Mouse (Mus musculus) CH12.LX (cell line): ENCODE data around the gene Klhl10. TPM values are rescaled to one million over a fixed set of nuclear protein-coding genes. Genes with fewer than 3 reads are reported as not detected.

Source experiments
- DNase-seq: peaks from one replicate; pipeline ENCODE4 v3.0.0-alpha.2; 2013; ENCODE audit errors: extremely low read depth
- H3K27ac ChIP-seq: 2 replicates; pipeline ENCODE4 v1.5.1; 2012; ENCODE audit warnings: low read depth, mild to moderate bottlenecking, control low read depth, moderate library complexity; ENCODE audit not compliant: insufficient read depth
- H3K27me3 ChIP-seq: replicated peaks from 2 replicates; pipeline ENCODE3; 2012; ENCODE audit warnings: inconsistent platforms
- H3K36me3 ChIP-seq, 2 experiments: replicated peaks in 1 of 2; 2 replicates each; pipeline versions ENCODE3 to v1.6.1; 2012; ENCODE audit warnings: inconsistent platforms in 1 of 2, low read length in 1 of 2, mild to moderate bottlenecking in 1 of 2, mixed read lengths in 1 of 2, moderate library complexity in 1 of 2; ENCODE audit not compliant: control insufficient read depth in 1 of 2, insufficient read depth in 1 of 2
- H3K4me1 ChIP-seq, 2 experiments: 2 replicates each; pipeline ENCODE4 v1.6.1; 2012; ENCODE audit warnings: inconsistent platforms in 1 of 2, moderate library complexity in 1 of 2; ENCODE audit not compliant: insufficient read depth in 2 of 2, control insufficient read depth in 1 of 2
- H3K4me2 ChIP-seq: 2 replicates; pipeline ENCODE4 v1.6.1; 2012; ENCODE audit warnings: low read depth, mild to moderate bottlenecking, control low read depth; ENCODE audit not compliant: poor library complexity, insufficient read depth, severe bottlenecking
- H3K4me3 ChIP-seq, 3 experiments: fragments of 150-350 bp in 1 of 3; sonication (generic) in 1 of 3; replicated peaks in 1 of 3; 2 replicates each; pipeline versions ENCODE3 to v1.5.1; 2011 to 2012; ENCODE audit warnings: low read depth in 2 of 3, low read length in 2 of 3, mild to moderate bottlenecking in 2 of 3, moderate library complexity in 2 of 3, control low read depth in 1 of 3, improper control_type of control experiment in 1 of 3, inconsistent platforms in 1 of 3, mixed read lengths in 1 of 3; ENCODE audit not compliant: poor library complexity in 1 of 3
- H3K79me2 ChIP-seq: replicated peaks from 2 replicates; pipeline ENCODE4 v1.6.1; 2012; ENCODE audit warnings: mild to moderate bottlenecking, moderate library complexity; ENCODE audit not compliant: control insufficient read depth, poor library complexity, insufficient read depth, severe bottlenecking; ENCODE audit errors: extremely low read depth
- H3K9ac ChIP-seq: 2 replicates; pipeline ENCODE4 v1.6.1; 2012; ENCODE audit warnings: low read depth, mild to moderate bottlenecking, control low read depth, moderate library complexity; ENCODE audit not compliant: insufficient read depth
- H3K9me3 ChIP-seq: replicated peaks from 2 replicates; pipeline ENCODE3; 2012; ENCODE audit warnings: low read length, inconsistent platforms, mixed read lengths
- CHD1 ChIP-seq: IDR thresholded peaks from 2 replicates; pipeline ENCODE4 v1.6.1; 2012; ENCODE audit warnings: low read depth, low read length, improper control_type of control experiment, inconsistent platforms
- CTCF ChIP-seq, 2 experiments: IDR thresholded peaks in 1 of 2; conservative IDR thresholded peaks in 1 of 2; 2 replicates each; pipeline ENCODE4 v1.5.1; 2011 to 2012; ENCODE audit warnings: low read depth in 2 of 2, low read length in 2 of 2, improper control_type of control experiment in 1 of 2, inconsistent platforms in 1 of 2, mild to moderate bottlenecking in 1 of 2, moderate library complexity in 1 of 2
- E2F4 ChIP-seq: IDR thresholded peaks from 2 replicates; pipeline ENCODE4 v1.6.1; 2011; ENCODE audit warnings: low read depth, low read length, improper control_type of control experiment; ENCODE audit not compliant: insufficient replicate concordance
- GABPA ChIP-seq: IDR thresholded peaks from 2 replicates; pipeline ENCODE4 v1.6.1; 2012; ENCODE audit warnings: low read depth, low read length, improper control_type of control experiment, inconsistent platforms; ENCODE audit not compliant: insufficient replicate concordance
- MAFK ChIP-seq: IDR thresholded peaks from 2 replicates; pipeline ENCODE4 v1.6.1; 2011; ENCODE audit warnings: low read length, improper control_type of control experiment; ENCODE audit not compliant: insufficient replicate concordance
- NELFE ChIP-seq: IDR thresholded peaks from 2 replicates; pipeline ENCODE4 v1.6.1; 2011; ENCODE audit warnings: low read depth, low read length, improper control_type of control experiment
- POLR2AphosphoS2 ChIP-seq: IDR thresholded peaks from 2 replicates; pipeline ENCODE4 v1.6.1; 2011; ENCODE audit warnings: low read depth, low read length, improper control_type of control experiment
- RAD21 ChIP-seq: IDR thresholded peaks from 2 replicates; pipeline ENCODE4 v1.6.1; 2011; ENCODE audit warnings: low read depth, mild to moderate bottlenecking, low read length, improper control_type of control experiment, moderate library complexity
- SMC3 ChIP-seq: IDR thresholded peaks from 2 replicates; pipeline ENCODE4 v1.6.1; 2011; ENCODE audit warnings: low read depth, low read length, improper control_type of control experiment
- TBP ChIP-seq: conservative IDR thresholded peaks from 2 replicates; pipeline ENCODE4 v1.6.1; 2011; ENCODE audit warnings: low read depth, low read length, improper control_type of control experiment
- TCF12 ChIP-seq: IDR thresholded peaks from 2 replicates; pipeline ENCODE4 v1.6.1; 2014; ENCODE audit warnings: low read depth, mild to moderate bottlenecking, inconsistent platforms, low read length, improper control_type of control experiment
- dilution Hi-C: fragments of 300-500 bp; cut with MboI; formaldehyde crosslinking; loops from 2 replicates; pipeline ENCODE4 v1.14.3; 2020; ENCODE audit warnings: low sequenced_read_pairs; ENCODE audit not compliant: extremely low pct_unique_long_range_greater_than_20kb, extremely low pct_ligation_motif_present
- in situ Hi-C: fragments of 300-500 bp; cut with MboI; formaldehyde crosslinking; loops from 3 replicates; pipeline ENCODE4 v1.14.3; 2019; ENCODE audit warnings: low sequenced_read_pairs, low pct_ligation_motif_present, low pct_unique_long_range_greater_than_20kb, mixed read lengths
- polyA plus RNA-seq: library from polyadenylated mRNA; unstranded; fragments of >175 nt; gene quantifications from 2 replicates; pipeline ENCODE4 v1.2.1, GENCODE M21; 2012; ENCODE audit warnings: low read depth; ENCODE audit not compliant: insufficient read length
- total RNA-seq, 2 experiments: library from RNA; depleted of rRNA; stranded (reverse); fragments of 300-350 nt in 1 of 2; fragments of >200 nt in 1 of 2; gene quantifications; 2 replicates each; pipeline ENCODE4 v1.2.3; 2012 to 2014

Gene Klhl10
- total and polyA plus RNA-seq, 3 experiments, result 0.30 to 1.1 (median 0.48) TPM

GRCm38 (mm10) chr11:100406995-100407705 is 34.6 kb upstream of the Klhl10 start:
- H3K27me3 ChIP-seq, result peaks cover 63% of the 10 kb centered on the region
- H3K36me3 ChIP-seq, result no peaks in the 10 kb centered on the region
- H3K4me3 ChIP-seq, result no peak overlapping the region
- H3K4me2 ChIP-seq, result no peak overlapping the region
- H3K27ac ChIP-seq, result no peak overlapping the region
- in situ Hi-C loops (loop anchor here (5.0 kb wide), 1 partner anchor 45 kb away; no protein-coding TSS in a partner anchor), dilution Hi-C loops (no loop called here)
- no peaks in the 10 kb centered on the region for H3K9me3 ChIP-seq
- no peak for DNase-seq
- TF ChIP-seq GABPA (no peak), NELFE (no peak), RAD21 (no peak), TBP (no peak), E2F4 (no peak), CHD1 (no peak)
- H3K4me1 ChIP-seq, result peaks cover 0 to 6% of the 10 kb centered on the region in 2 experiments; a peak in 1 of 4 replicates
- no peaks in the 10 kb centered on the region for H3K79me2 ChIP-seq
- H3K9ac ChIP-seq, result no peak overlapping the region

- Histone ChIP-seq H3K9ac (no peak overlapping the region), H3K4me2 (0 out of 2 replicates have a peak overlapping the region, but pooled peaks have one; percentile 14), H3K4me1 (peaks cover 0 to 6% of the 10 kb centered on the region in 2 experiments; a peak in 1 of 4 replicates), H3K36me3 (no peaks in the 10 kb centered on the region), H3K27ac (no peak overlapping the region), H3K79me2 (no peaks in the 10 kb centered on the region), H3K4me3 (no peak overlapping the region), H3K27me3 (peaks cover 61% of the 10 kb centered on the region), H3K9me3 (no peaks in the 10 kb centered on the region)
- in situ Hi-C loops (loop anchor here (5.0 kb wide), 1 partner anchor 46 kb away; no protein-coding TSS in a partner anchor), dilution Hi-C loops (no loop called here)
- peak; percentile 60 for DNase-seq
- TF ChIP-seq POLR2AphosphoS2 (no peak), MAFK (no peak), RAD21 (peak; percentile 78), SMC3 (peak; percentile 96), TCF12 (no peak), CTCF (conservative IDR thresholded peaks at IDR 0.05 in 1 of 2, IDR thresholded peaks at IDR 0.05 in 1 of 2; ENCODE audit: low read depth in 2 of 2, low read length in 2 of 2) (peak; percentile 51 to 92)
- TF ChIP-seq, all 38 proteins: peak for 3
These were observed 33.5 kb upstream of the Klhl10 start for GRCm38 (mm10) chr11:100408076-100408834.
